Mouse (Mus musculus) liver, adult (tissue): ENCODE results near the gene Klk15.
"Not testable (repeated sequence)": the region's sequence is repeated elsewhere in the genome, so short reads cannot be mapped to it uniquely, and the experiment has no call there.

ENCODE experiments used
- GATA4 ChIP-seq: IDR thresholded peaks from 2 replicates; pipeline ENCODE4 v1.6.1; 2014; ENCODE audit warnings: mild to moderate bottlenecking, low read length; ENCODE audit not compliant: insufficient replicate concordance

Gene Klk15

GRCm38 (mm10) chr7:43944727-43945264 lies 11.3 kb downstream of the Klk15 start:
- TF ChIP-seq GATA4, result no peak

GRCm38 (mm10) chr7:43950364-43950763 lies 16.8 kb downstream of the Klk15 start, which contains the start of gene Klk1b8:
TSS of gene Klk1b8 (plus strand) at chr7:43950664.
- no peak for TF ChIP-seq GATA4

- no peak for TF ChIP-seq GATA4
Observed at GRCm38 (mm10) chr7:43952703-43953102, 19.2 kb downstream of the Klk15 start.

GRCm38 (mm10) chr7:43966451-43966850 lies 32.9 kb downstream of the Klk15 start, which contains the start of gene Klk1b1:
TSS of gene Klk1b1 (plus strand) at chr7:43966751.
- TF ChIP-seq GATA4, result no peak

GRCm38 (mm10) chr7:43967058-43967457 lies 33.5 kb downstream of the Klk15 start:
- no peak for TF ChIP-seq GATA4

GRCm38 (mm10) chr7:43967612-43968011 lies 34.1 kb downstream of the Klk15 start:
- no peak for TF ChIP-seq GATA4

- not testable (repeated sequence) for TF ChIP-seq GATA4
Observed at GRCm38 (mm10) chr7:43975761-43976160, 42.2 kb downstream of the Klk15 start, which contains the start of gene Klk1b9. TSS of gene Klk1b9 (plus strand) at chr7:43976061.

GRCm38 (mm10) chr7:43985657-43986056 lies 52.1 kb downstream of the Klk15 start:
- no peak for TF ChIP-seq GATA4
